Mouse (Mus musculus) forebrain, embryonic 14.5 days (tissue): ENCODE results near the gene BC005624. TPM values are rescaled to one million over a fixed set of nuclear protein-coding genes. Genes with fewer than 3 reads are reported as not detected.

Experiments used
- ATAC-seq: fragments of 200-750 bp; cut with Nextera tagmentation; 2 replicates; pipeline ENCODE4 v1.8.0; 2017; ENCODE audit warnings: mild to moderate bottlenecking, moderate library complexity
- DNase-seq: peaks from one replicate; pipeline ENCODE4 v3.0.0-alpha.2; 2015; ENCODE audit warnings: low spot score
- H3K27ac ChIP-seq: fragments of 300-500 bp; sonication (generic); 2 replicates; pipeline ENCODE4 v1.5.1; 2014; ENCODE audit warnings: low read depth, mild to moderate bottlenecking, control low read depth, low read length, moderate library complexity
- H3K27me3 ChIP-seq: fragments of 300-500 bp; sonication (generic); replicated peaks from 2 replicates; pipeline ENCODE4 v1.6.1; 2014; ENCODE audit warnings: low read length, control low read depth, mixed read lengths; ENCODE audit not compliant: control insufficient read depth, insufficient read depth
- H3K36me3 ChIP-seq: fragments of 300-500 bp; sonication (generic); 2 replicates; pipeline ENCODE4 v1.6.1; 2014; ENCODE audit warnings: low read length, control low read depth; ENCODE audit not compliant: control insufficient read depth, insufficient read depth
- H3K4me1 ChIP-seq: fragments of 300-500 bp; sonication (generic); 2 replicates; pipeline ENCODE4 v1.6.1; 2014; ENCODE audit warnings: antibody characterized with exemption, low read length, control low read depth; ENCODE audit not compliant: control insufficient read depth, insufficient read depth
- H3K4me2 ChIP-seq: fragments of 300-500 bp; sonication (generic); 2 replicates; pipeline ENCODE4 v1.6.1; 2014; ENCODE audit warnings: mild to moderate bottlenecking, control low read depth, low read length
- H3K4me3 ChIP-seq: fragments of 300-500 bp; sonication (generic); 2 replicates; pipeline ENCODE4 v1.5.1; 2014; ENCODE audit warnings: low read depth, low read length, control low read depth
- H3K9ac ChIP-seq: fragments of 300-500 bp; sonication (generic); 2 replicates; pipeline ENCODE4 v1.6.1; 2014; ENCODE audit warnings: mild to moderate bottlenecking, low read length, control low read depth, moderate library complexity
- H3K9me3 ChIP-seq: fragments of 300-500 bp; sonication (generic); replicated peaks from 2 replicates; pipeline ENCODE4 v1.6.1; 2016; ENCODE audit warnings: low read length, control low read depth, mixed read lengths; ENCODE audit not compliant: control insufficient read depth
- WGBS: fragments of 180-500 bp; shearing (Covaris S2); extraction: QIAGEN DNeasy Blood & Tissue Kit; methylation state at CpG from one replicate; pipeline ENCODE4 v1.1.7; 2014; 5-methylcytosine and 5-hydroxymethylcytosine counted together
- polyA plus RNA-seq: library from polyadenylated mRNA; unstranded; fragments of >200 nt; fragmentation: Nextera tagmentation; extraction: Ambion mirVana; gene quantifications from 2 replicates; pipeline ENCODE4 v1.2.1, GENCODE M21; 2014

BC005624 gene
- polyA plus RNA-seq, 1 experiment from 2014 or later: 60.1 TPM

DNA sequence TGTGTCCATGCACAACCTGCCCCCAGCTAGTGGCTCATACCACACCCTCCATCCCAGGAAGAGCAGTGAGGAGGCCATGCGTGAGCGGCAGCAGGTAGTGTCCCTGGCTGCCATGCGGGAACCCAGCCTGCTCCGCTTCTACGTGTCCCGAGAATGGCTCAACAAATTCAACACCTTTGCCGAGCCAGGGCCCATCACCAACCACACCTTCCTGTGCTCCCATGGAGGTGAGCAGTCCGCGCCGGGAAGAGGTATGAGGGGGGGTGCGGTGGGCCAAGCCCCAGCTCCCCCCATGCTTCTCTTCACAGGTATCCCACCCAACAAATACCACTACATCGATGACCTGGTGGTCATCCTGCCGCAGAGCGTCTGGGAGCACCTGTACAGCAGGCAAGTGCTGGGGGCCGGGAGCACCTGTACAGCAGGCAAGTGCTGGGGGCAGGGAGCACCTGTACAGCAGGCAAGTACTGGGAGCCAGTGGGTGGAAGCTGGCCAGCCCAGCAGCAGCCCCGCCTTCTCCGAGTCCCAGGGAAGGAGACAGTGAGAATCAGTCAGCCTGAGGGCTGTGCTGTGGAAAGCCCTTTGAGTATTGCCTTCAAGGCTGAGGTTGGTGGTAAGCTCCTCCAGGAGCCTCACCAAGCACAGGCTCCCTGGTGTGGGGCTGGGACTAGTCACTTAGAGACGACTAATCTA lies 35.8 kb upstream of the BC005624 start:
- no peak for ATAC-seq
- WGBS: 95% methylated on average over 18 of the region's 18 CpGs
- no peak for DNase-seq
- Histone ChIP-seq H3K36me3 (peaks cover 58% of the 10 kb centered on the region), H3K4me2 (no peak overlapping the region), H3K9ac (no peak overlapping the region), H3K27me3 (no peaks in the 10 kb centered on the region), H3K27ac (no peak overlapping the region), H3K4me3 (no peak overlapping the region), H3K9me3 (no peaks in the 10 kb centered on the region), H3K4me1 (no peaks in the 10 kb centered on the region)

DNA sequence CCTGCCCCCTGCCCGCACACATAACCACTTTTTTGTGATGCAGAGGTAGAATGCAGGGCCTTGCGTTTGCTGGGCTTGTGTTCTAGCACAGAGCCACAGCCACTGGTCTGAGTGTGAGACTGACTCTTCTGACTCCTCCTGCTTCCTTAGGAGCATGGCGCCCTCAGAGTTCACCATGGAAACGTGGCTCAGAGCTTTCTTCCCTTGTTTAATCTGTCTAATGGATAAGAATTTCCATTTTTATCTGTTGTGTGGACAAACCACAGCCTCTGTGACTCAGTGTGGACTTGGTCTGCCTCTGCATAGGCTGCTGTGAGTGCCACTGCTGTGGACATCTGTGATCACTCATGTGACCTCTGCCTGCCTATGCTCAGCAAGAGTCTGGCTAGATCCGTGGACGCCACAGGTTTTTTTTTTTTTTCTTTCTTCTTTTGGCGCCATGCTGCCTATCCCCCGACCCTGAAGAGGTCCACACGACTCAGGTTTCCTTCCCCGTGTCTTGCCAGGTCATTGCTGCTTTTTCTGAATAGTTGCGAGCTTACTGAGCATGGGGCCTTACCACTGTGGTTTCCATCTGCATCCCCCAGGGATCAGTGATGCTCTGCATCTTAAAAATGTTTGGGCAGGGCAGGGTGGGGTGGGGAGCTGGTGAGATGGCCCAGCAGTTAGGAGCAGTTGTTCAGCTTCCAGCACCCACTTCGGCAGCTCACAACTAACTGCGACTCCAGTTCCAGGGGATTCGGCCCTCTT lies 31.5 kb upstream of the BC005624 start:
- Histone ChIP-seq H3K4me3 (no peak overlapping the region), H3K4me2 (no peak overlapping the region), H3K9ac (no peak overlapping the region), H3K4me1 (no peaks in the 10 kb centered on the region), H3K9me3 (no peaks in the 10 kb centered on the region), H3K36me3 (peaks cover 55% of the 10 kb centered on the region), H3K27me3 (no peaks in the 10 kb centered on the region), H3K27ac (no peak overlapping the region)
- WGBS: 84% methylated on average over 14 of the region's 14 CpGs
- DNase-seq (no peak), ATAC-seq (no peak)

DNA sequence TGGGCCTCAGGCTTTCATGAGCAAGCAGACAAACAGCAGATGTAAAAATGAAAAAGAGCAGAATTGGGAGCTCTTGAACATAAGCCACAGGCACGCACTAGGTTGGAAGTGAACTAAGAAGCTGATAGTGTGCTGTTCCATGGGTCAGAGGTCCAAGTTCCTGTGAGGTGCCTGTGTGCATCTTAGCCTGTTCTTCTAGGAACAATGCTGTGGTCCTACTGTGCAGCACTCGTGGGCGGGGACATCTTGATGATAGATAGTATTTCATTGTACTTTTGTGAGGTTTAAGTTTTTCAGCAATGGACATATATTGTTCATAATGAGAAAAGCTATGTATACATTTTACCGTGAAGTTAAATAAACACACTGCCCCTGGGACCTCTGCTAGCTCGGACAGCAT lies 25.2 kb upstream of the BC005624 start:
- H3K36me3 ChIP-seq: peaks cover 69% of the 10 kb centered on the region
- H3K9me3 ChIP-seq: no peaks in the 10 kb centered on the region
- DNase-seq (no peak), ATAC-seq (no peak)
- no peaks in the 10 kb centered on the region for H3K27me3 ChIP-seq
- H3K27ac ChIP-seq: no peak overlapping the region
- no peak overlapping the region for H3K9ac ChIP-seq
- H3K4me1 ChIP-seq: no peaks in the 10 kb centered on the region
- H3K4me2 ChIP-seq: no peak overlapping the region
- 95% methylated on average over 5 of the region's 5 CpGs for WGBS
- no peak overlapping the region for H3K4me3 ChIP-seq

DNA sequence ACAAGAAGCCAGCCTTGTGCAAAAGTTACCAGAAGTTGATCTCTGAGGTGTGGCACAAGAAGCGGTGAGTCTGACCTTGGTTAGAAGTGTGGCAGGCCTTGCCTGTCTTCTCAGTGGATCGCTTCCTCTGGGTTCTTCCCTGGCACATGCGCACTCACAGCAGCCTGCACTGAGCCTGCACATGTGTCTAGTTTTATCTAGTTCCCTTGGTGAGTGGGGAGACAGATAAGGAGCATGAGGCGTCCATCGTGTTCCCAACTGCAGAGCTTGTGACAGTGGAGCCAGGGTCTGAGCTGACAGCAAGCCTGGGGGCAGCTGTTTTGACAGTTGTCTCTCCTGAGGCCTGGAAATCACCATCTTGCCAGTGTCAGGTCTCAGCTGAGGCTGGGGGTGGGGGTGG lies 24.4 kb upstream of the BC005624 start:
- DNase-seq: no peak
- no peak overlapping the region for H3K4me2 ChIP-seq
- no peak overlapping the region for H3K9ac ChIP-seq
- H3K27me3 ChIP-seq: no peaks in the 10 kb centered on the region
- H3K4me3 ChIP-seq: no peak overlapping the region
- 92% methylated on average over 5 of the region's 5 CpGs for WGBS
- no peak overlapping the region for H3K27ac ChIP-seq
- H3K36me3 ChIP-seq: peaks cover 68% of the 10 kb centered on the region
- H3K4me1 ChIP-seq: no peaks in the 10 kb centered on the region
- ATAC-seq: no peak
- no peaks in the 10 kb centered on the region for H3K9me3 ChIP-seq

DNA sequence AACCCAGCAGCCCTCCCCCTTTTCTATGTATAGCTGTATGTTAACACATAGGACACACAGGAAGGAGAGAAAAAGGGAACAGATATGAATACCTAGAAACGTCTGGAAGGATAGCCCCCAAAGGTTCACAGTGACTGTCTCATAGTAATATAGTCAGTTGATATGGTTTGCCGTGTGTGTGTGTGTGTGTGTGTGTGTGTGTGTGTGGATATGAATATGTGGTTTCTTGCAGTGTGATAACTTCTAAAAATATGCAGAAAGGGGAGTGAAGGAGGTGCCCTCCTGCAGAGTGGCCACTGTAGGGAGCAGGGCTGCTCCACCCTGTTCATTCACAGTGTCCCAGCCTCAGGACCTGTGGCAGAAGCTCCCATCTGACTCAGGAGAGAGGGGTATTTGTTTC lies 23.5 kb upstream of the BC005624 start:
- H3K36me3 ChIP-seq: peaks cover 59% of the 10 kb centered on the region
- no peak overlapping the region for H3K9ac ChIP-seq
- DNase-seq (no peak), ATAC-seq (no peak)
- H3K4me3 ChIP-seq: no peak overlapping the region
- 88% methylated on average over 2 of the region's 2 CpGs for WGBS
- H3K4me2 ChIP-seq: no peak overlapping the region
- H3K9me3 ChIP-seq: no peaks in the 10 kb centered on the region
- H3K27ac ChIP-seq: no peak overlapping the region
- H3K4me1 ChIP-seq: no peaks in the 10 kb centered on the region
- no peaks in the 10 kb centered on the region for H3K27me3 ChIP-seq

DNA sequence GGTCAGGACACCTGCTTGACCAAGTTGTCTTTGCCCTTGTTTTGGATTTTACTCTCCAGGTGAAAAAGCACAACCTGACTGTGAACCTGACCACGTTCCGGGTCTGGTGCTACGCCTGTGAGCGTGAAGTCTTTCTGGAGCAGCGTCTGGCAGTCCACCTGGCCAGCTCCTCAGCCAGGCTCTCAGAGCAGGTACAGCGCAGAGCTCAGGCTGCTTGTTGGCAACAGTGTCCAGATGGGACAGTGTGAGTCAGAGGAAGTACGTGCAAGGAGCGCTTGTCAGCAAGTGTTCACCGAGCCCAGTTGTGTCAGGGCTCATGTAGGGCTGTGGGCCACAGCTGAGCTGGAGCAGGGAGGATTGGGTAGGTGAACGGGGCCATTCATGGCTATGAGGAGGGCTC lies 20.9 kb upstream of the BC005624 start:
- Histone ChIP-seq H3K36me3 (peaks cover 50% of the 10 kb centered on the region), H3K4me1 (no peaks in the 10 kb centered on the region), H3K4me3 (no peak overlapping the region), H3K9me3 (no peaks in the 10 kb centered on the region), H3K27ac (no peak overlapping the region), H3K9ac (no peak overlapping the region), H3K27me3 (no peaks in the 10 kb centered on the region), H3K4me2 (no peak overlapping the region)
- WGBS: 94% methylated on average over 10 of the region's 10 CpGs
- ATAC-seq (no peak), DNase-seq (no peak)

DNA sequence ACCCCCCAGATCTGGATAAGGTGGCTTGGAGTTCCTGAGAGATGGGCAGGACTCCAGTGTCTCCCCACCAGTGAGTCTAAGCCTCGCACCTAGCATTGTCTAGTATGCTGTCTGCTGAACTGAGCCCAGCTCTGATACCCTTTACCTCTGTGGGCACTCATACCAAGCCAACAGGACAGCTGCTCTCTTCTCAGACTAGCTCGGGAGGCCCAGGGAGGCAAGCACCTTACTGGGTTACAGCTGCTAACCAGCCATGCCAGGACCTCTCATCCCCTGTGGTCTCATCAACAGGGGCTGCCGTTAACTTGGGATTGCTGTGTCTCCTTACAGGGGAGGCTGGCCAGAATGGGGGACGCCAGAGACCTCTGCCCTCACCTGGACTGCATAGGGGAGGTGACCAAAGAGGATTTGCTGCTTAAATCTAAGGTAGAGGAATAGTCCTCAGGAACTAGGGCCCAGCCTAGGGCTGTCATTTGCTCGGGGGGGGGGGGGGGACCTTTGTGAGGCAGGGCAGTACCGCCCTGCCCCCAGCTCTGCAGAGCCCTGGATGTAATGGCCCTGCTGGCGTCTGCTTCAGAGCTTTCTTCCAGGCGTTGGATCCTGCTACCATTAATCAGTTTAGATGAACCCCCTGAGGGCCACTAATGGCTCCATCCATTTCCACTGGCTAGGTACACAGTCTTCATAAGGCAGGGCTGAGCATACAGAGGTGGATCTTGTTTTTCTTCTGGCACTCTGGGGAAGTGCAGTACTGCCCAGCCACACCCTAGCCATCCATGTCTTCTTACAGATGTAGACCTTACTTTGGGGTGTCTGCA lies 16.7 kb upstream of the BC005624 start:
- ATAC-seq: no peak

DNA sequence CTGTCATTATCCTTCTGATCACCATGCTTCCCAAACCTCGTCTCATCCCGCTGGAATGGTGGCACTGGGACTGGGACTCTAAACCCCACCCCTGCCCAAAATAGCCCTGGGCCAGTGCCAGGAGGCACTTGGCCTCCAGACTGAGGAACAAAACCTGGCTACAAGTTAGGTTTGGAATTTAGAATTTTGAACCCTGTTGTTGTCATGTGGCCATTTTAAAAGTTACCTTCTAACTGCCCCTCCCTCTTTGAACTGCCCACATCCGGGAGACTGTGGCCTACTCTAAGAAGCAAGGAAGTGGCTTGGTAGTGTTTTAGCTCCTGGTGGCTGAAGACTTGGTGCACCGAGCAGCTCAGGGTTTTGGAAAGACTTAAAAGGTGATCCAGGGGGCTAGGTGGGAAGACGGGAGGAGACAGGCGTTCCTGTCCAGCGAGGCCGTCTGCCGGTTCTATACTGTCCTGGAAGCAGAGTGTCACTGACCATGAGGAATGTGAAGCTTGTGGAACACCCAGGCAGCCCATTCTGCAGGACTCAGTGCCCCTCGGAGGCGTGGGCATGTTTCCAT lies 13.5 kb upstream of the BC005624 start:
- 77% methylated on average over 11 of the region's 11 CpGs for WGBS
- Histone ChIP-seq H3K4me1 (no peaks in the 10 kb centered on the region), H3K36me3 (peaks cover 8% of the 10 kb centered on the region; the same call in 1 of the 2 replicates), H3K4me2 (no peak overlapping the region), H3K27ac (no peak overlapping the region), H3K4me3 (no peak overlapping the region), H3K9me3 (no peaks in the 10 kb centered on the region), H3K27me3 (no peaks in the 10 kb centered on the region), H3K9ac (no peak overlapping the region)
- DNase-seq: no peak
- ATAC-seq: no peak

More for the DNA sequence above, 16.7 kb upstream of the BC005624 start:
- Histone ChIP-seq H3K9ac (no peak overlapping the region), H3K4me3 (no peak overlapping the region), H3K36me3 (peaks cover 19% of the 10 kb centered on the region), H3K4me1 (no peaks in the 10 kb centered on the region), H3K4me2 (no peak overlapping the region), H3K27ac (no peak overlapping the region), H3K27me3 (no peaks in the 10 kb centered on the region), H3K9me3 (no peaks in the 10 kb centered on the region)
- 65% methylated on average over 7 of the region's 8 CpGs for WGBS
- no peak for DNase-seq
